Mouse (Mus musculus) liver, embryonic 15.5 days (tissue): ENCODE measurements around the gene Hoxa13. TPM values are rescaled to one million over a fixed set of nuclear protein-coding genes. Genes with fewer than 3 reads are reported as not detected.

Source experiments
- ATAC-seq: fragments of 200-750 bp; cut with Nextera tagmentation; 2 replicates; pipeline ENCODE4 v1.8.0; 2017; ENCODE audit warnings: moderate number of reproducible peaks, mild to moderate bottlenecking, moderate library complexity; ENCODE audit not compliant: insufficient read depth
- H3K27ac ChIP-seq: fragments of 300-500 bp; sonication (generic); replicated peaks from 2 replicates; pipeline ENCODE4 v1.5.1; 2015; ENCODE audit warnings: mild to moderate bottlenecking, inconsistent platforms
- H3K27me3 ChIP-seq: fragments of 300-500 bp; sonication (generic); 2 replicates; pipeline ENCODE4 v1.6.1; 2015; ENCODE audit warnings: mild to moderate bottlenecking, inconsistent platforms
- H3K36me3 ChIP-seq: fragments of 300-500 bp; sonication (generic); replicated peaks from 2 replicates; pipeline ENCODE4 v1.6.1; 2015; ENCODE audit warnings: moderate library complexity, mild to moderate bottlenecking, inconsistent platforms
- H3K4me1 ChIP-seq: fragments of 300-500 bp; sonication (generic); replicated peaks from 2 replicates; pipeline ENCODE4 v1.6.1; 2015; ENCODE audit warnings: inconsistent platforms
- H3K4me2 ChIP-seq: fragments of 300-500 bp; sonication (generic); 2 replicates; pipeline ENCODE4 v1.6.1; 2015; ENCODE audit warnings: moderate library complexity, mild to moderate bottlenecking, inconsistent platforms
- H3K4me3 ChIP-seq: fragments of 300-500 bp; sonication (generic); replicated peaks from 2 replicates; pipeline ENCODE4 v1.5.1; 2015; ENCODE audit warnings: mild to moderate bottlenecking, inconsistent platforms
- H3K9ac ChIP-seq: fragments of 300-500 bp; sonication (generic); 2 replicates; pipeline ENCODE4 v1.6.1; 2015; ENCODE audit warnings: moderate library complexity, mild to moderate bottlenecking, inconsistent platforms
- H3K9me3 ChIP-seq: fragments of 300-500 bp; sonication (generic); replicated peaks from 2 replicates; pipeline ENCODE4 v1.6.1; 2016; ENCODE audit warnings: inconsistent platforms
- WGBS: fragments of 180-500 bp; shearing (Covaris S2); methylation state at CpG from one replicate; pipeline ENCODE4 v1.1.7; 2015; ENCODE audit warnings: mixed read lengths; ENCODE audit not compliant: insufficient replicate concordance; 5-methylcytosine and 5-hydroxymethylcytosine counted together
- polyA plus RNA-seq: library from polyadenylated mRNA; unstranded; fragments of >200 nt; fragmentation: Nextera tagmentation; extraction: Ambion mirVana; gene quantifications from 2 replicates; pipeline ENCODE4 v1.2.1, GENCODE M21; 2015

Gene Hoxa13
- polyA plus RNA-seq, 1 experiment from 2014 or later, result not detected

DNA sequence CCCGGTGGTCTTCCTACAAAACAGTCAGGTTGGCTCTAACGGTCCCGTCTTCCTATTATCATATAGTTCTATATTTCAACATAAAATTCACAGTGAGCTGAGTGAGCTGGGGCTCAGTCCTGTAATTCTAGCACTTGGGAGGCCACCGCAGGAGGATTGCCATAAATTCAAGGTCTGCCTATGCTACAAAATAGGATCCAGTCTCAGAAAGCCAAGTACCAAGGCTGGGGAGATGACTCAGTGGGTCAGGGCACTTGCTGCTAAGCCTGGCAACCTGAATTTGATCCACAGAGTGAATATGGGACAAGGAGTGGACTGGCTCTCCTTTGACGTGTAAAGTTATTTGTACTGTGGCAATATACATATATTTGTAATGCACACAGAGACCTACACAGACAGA lies 23.2 kb upstream of the Hoxa13 start:
- no peak for ATAC-seq

GRCm38 (mm10) chr6:52281084-52281483 lies 20.4 kb upstream of the Hoxa13 start:
- H3K9me3 ChIP-seq, result no peaks in the 10 kb centered on the region
- WGBS, result 36% methylated on average over 12 of the region's 12 CpGs
- no peak overlapping the region for H3K4me3 ChIP-seq
- no peak overlapping the region for H3K4me2 ChIP-seq
- H3K36me3 ChIP-seq, result no peaks in the 10 kb centered on the region
- H3K27ac ChIP-seq, result no peak overlapping the region
- peaks cover 39% of the 10 kb centered on the region for H3K27me3 ChIP-seq
- no peak for ATAC-seq
- H3K9ac ChIP-seq, result no peak overlapping the region
- H3K4me1 ChIP-seq, result no peaks in the 10 kb centered on the region

More for the DNA sequence above, 23.2 kb upstream of the Hoxa13 start:
- 71% methylated on average over 5 of the region's 5 CpGs for WGBS
- Histone ChIP-seq H3K27ac (no peak overlapping the region), H3K9me3 (no peaks in the 10 kb centered on the region), H3K4me3 (no peak overlapping the region), H3K9ac (no peak overlapping the region), H3K36me3 (no peaks in the 10 kb centered on the region), H3K27me3 (peaks cover 31% of the 10 kb centered on the region), H3K4me2 (no peak overlapping the region), H3K4me1 (no peaks in the 10 kb centered on the region)

DNA sequence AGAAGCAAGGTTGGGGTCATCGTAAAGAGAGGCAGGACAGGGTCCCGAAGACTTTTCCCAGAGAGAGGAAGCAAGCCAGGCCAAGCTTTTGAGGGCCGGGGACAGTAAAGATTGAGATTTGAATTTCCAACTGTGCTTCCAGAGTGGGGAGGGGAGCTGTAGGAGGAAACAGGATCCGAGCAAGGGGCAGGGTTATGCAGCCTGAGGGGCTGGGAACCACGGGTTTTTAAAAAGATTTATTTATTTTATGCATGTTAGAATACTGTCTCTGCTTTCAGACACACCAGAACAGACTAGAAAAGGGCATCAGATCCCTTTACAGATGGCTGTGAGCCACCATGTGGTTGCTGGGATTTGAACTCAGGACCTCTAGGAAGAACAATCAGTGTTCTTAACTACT lies 16.2 kb upstream of the Hoxa13 start:
- Histone ChIP-seq H3K36me3 (no peaks in the 10 kb centered on the region), H3K27me3 (peaks cover 74% of the 10 kb centered on the region), H3K9ac (no peak overlapping the region), H3K4me2 (no peak overlapping the region), H3K9me3 (no peaks in the 10 kb centered on the region), H3K4me3 (no peak overlapping the region), H3K4me1 (no peaks in the 10 kb centered on the region), H3K27ac (no peak overlapping the region)
- no peak for ATAC-seq
- 15% methylated on average over 5 of the region's 5 CpGs for WGBS

DNA sequence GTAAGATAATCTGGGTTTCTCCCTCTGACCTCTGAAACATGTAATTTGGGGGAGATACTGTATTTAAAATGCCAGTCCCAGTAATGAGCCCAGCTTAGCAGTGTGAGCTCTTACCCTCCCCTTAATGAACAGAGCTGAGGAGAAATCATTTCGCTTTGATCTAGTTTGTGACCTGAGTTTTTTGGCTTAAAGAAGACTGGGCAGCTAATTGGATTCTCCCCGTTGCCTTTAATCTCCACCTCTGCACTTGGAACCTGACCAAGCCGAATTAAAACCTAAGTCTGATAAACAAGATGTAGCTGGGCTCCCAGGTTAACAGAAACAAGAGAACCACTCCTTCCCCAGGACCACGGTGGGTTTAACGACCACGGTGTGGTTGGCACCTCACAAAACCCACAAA lies 15.7 kb upstream of the Hoxa13 start:
- no peak overlapping the region for H3K4me3 ChIP-seq
- H3K4me1 ChIP-seq, result no peaks in the 10 kb centered on the region
- H3K9ac ChIP-seq, result no peak overlapping the region
- H3K9me3 ChIP-seq, result no peaks in the 10 kb centered on the region
- no peaks in the 10 kb centered on the region for H3K36me3 ChIP-seq
- 7% methylated on average over 6 of the region's 6 CpGs for WGBS
- no peak overlapping the region for H3K27ac ChIP-seq
- H3K27me3 ChIP-seq, result peaks cover 78% of the 10 kb centered on the region
- no peak overlapping the region for H3K4me2 ChIP-seq
- no peak for ATAC-seq

- H3K9me3 ChIP-seq, result no peaks in the 10 kb centered on the region
- no peaks in the 10 kb centered on the region for H3K36me3 ChIP-seq
- WGBS, result 19% methylated on average over 8 of the region's 8 CpGs
- H3K9ac ChIP-seq, result no peak overlapping the region
- ATAC-seq, result no peak
- H3K4me1 ChIP-seq, result no peaks in the 10 kb centered on the region
- H3K27ac ChIP-seq, result no peak overlapping the region
- H3K4me3 ChIP-seq, result no peak overlapping the region
- peaks cover 78% of the 10 kb centered on the region for H3K27me3 ChIP-seq
- no peak overlapping the region for H3K4me2 ChIP-seq
These were observed 15.0 kb upstream of the Hoxa13 start for GRCm38 (mm10) chr6:52275563-52276280.

GRCm38 (mm10) chr6:52274576-52274975 lies 13.9 kb upstream of the Hoxa13 start:
- Histone ChIP-seq H3K36me3 (no peaks in the 10 kb centered on the region), H3K9me3 (no peaks in the 10 kb centered on the region), H3K9ac (no peak overlapping the region), H3K4me3 (no peak overlapping the region), H3K4me1 (no peaks in the 10 kb centered on the region), H3K27me3 (peaks cover 86% of the 10 kb centered on the region), H3K4me2 (no peak overlapping the region), H3K27ac (no peak overlapping the region)
- 7% methylated on average over 11 of the region's 11 CpGs for WGBS
- no peak for ATAC-seq

DNA sequence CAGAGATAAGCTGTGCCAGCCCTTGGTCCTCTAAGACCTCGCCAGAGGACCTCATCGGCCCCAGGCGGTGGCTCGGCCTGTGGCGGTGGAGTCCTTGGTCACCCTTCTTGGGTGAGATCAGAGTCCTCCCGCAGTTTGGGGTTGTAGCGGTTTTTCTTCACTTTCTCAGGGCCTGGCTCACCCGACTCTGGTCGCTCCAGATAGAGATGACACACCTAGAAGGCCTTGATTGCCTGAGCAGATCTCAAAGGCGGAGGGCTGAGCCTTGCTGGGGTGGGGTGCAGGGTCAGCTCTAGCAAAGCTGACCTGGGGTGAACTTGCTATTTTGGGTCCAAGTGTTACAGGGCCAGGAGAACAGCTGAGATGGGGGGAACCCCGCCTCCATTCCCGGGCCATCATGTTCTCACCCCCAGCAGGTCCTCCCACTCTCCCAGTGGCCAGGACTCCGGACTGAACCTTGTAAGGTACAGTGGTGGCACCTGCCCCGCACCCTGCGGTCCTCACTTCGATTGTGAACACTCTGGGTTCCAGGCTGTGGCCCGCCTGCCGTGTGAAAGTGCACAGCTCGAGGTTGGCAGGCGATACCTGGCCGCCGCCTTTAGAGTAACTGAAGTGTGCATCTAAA lies 13.1 kb upstream of the Hoxa13 start:
- ATAC-seq, result no peak
- H3K9ac ChIP-seq, result no peak overlapping the region
- no peaks in the 10 kb centered on the region for H3K36me3 ChIP-seq
- H3K27ac ChIP-seq, result no peak overlapping the region
- peaks cover 94% of the 10 kb centered on the region for H3K27me3 ChIP-seq
- 4% methylated on average over 22 of the region's 22 CpGs for WGBS
- no peaks in the 10 kb centered on the region for H3K9me3 ChIP-seq
- H3K4me3 ChIP-seq, result no peak overlapping the region
- H3K4me1 ChIP-seq, result no peaks in the 10 kb centered on the region
- H3K4me2 ChIP-seq, result no peak overlapping the region

GRCm38 (mm10) chr6:52272766-52273655 lies 12.3 kb upstream of the Hoxa13 start:
- Histone ChIP-seq H3K9me3 (no peaks in the 10 kb centered on the region), H3K36me3 (no peaks in the 10 kb centered on the region), H3K4me1 (no peaks in the 10 kb centered on the region), H3K27me3 (peaks cover 99% of the 10 kb centered on the region), H3K9ac (no peak overlapping the region), H3K4me2 (no peak overlapping the region), H3K27ac (no peak overlapping the region), H3K4me3 (no peak overlapping the region)
- ATAC-seq, result no peak
- WGBS, result 9% methylated on average over 22 of the region's 22 CpGs

DNA sequence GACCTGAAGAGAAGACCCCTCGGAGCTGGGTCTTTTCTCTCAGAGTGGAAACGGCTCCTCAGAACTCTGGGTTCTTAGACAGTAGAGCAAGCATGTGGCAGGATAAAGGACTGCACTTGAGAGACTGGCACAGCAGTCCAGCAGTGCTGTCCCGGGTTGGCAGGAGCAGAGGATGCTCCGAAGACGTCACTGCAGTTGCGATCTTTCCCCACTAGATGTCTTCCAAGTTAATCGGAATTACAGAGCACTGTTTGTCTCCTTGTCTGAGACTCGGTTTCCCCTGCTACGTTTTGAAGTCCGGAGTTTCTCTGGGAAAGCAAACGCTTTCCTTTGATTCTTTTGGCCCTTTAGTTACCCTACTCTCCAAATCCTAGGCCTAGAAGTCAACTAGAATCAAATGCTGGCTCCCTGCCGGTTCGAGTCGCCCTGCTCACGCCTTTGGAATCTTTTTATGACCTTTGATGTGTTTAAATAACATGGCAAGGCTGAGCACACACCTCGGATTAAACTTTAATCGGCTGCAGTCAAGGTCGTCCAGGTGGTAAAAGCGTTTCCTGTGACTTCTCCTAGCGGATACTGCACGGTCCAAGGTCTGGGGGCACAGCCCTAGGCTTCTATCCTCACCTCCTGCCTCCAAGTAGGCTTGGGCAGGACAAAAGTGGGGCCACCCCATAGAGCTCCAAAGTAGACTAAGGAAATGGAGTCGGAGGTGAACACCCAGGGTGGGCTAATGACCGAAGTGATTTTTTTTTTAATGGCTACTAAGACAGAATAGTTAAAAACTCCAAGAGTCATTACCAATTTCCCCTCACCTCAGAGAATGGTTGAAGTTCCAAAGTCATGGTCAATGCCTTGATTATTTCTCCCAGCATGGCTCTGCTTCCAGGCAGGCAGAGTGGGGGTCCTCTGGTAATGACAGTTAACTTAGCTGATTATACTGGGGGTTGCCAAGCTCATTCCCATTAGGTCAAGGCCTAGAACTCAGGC lies 10.1 kb upstream of the Hoxa13 start:
- Histone ChIP-seq H3K36me3 (no peaks in the 10 kb centered on the region), H3K27ac (no peak overlapping the region), H3K4me2 (no peak overlapping the region), H3K4me1 (no peaks in the 10 kb centered on the region), H3K4me3 (no peak overlapping the region), H3K9ac (no peak overlapping the region), H3K9me3 (no peaks in the 10 kb centered on the region), H3K27me3 (peaks cover 97% of the 10 kb centered on the region)
- WGBS, result 8% methylated on average over 23 of the region's 23 CpGs
- no peak for ATAC-seq

- H3K4me1 ChIP-seq, result no peaks in the 10 kb centered on the region
- no peak overlapping the region for H3K9ac ChIP-seq
- H3K9me3 ChIP-seq, result no peaks in the 10 kb centered on the region
- ATAC-seq, result no peak
- H3K4me3 ChIP-seq, result no peak overlapping the region
- H3K27me3 ChIP-seq, result peaks cover 97% of the 10 kb centered on the region
- no peak overlapping the region for H3K4me2 ChIP-seq
- H3K27ac ChIP-seq, result no peak overlapping the region
- no peaks in the 10 kb centered on the region for H3K36me3 ChIP-seq
- 10% methylated on average over 3 of the region's 3 CpGs for WGBS
These were observed 8.1 kb upstream of the Hoxa13 start for GRCm38 (mm10) chr6:52268756-52269155.
